Mouse (Mus musculus): Measurements from ENCODE around the gene Tbc1d2b. TPM values are rescaled to one million over a fixed set of nuclear protein-coding genes. Genes with fewer than 3 reads are reported as not detected.
A peak's percentile ranks its signal among the peaks of the same experiment; 100 is the strongest.

Gene Tbc1d2b
- total RNA-seq, 2 experiments from 2014 or later, result 9.9 to 13.5 TPM

DNA sequence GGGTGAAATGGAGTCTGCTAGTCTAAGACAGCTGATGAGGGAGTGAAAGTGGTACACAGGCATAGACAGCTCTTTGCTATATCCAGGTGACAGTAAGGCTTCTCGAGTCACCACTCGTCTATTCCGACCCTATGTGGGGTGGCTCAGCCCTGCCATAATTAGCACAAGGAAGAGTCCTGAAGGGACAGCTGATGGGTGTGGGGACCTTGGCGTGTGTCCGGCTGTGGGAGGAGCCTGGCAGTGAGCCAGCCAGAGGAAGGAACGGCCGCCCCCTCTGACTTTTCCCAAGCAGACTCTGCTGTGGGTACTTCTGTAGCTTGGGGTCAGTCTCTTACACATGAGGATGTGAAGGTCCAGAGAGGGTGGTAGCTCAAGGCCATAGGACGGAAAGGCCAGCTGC, 86.5 kb downstream of the Tbc1d2b start:
- no peak for DNase-seq (ENCODE audit: low spot score in 2 of 2)
- intact Hi-C loops (cut with DNase I), result no loop called here

DNA sequence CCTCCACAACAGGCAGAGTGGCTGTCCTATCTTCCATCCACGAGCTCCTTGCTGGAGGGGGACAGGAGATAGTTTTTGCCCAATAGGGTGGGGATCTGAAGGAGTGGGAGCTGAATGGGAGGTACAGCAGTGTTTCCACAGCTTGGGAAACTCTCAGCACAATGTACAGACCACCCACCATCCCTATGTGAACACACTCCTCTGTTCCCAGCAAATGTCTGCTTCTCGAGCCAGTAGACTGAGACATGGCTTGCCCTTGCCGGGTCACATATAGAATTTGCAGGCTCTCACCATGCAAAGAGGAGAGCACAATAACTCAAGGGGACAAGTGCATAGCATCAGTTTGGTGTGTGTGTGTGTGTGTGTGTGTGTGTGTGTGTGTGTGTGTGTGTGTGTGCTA, 87.1 kb downstream of the Tbc1d2b start:
- DNase-seq (ENCODE audit: low spot score in 2 of 2), result no peak
- intact Hi-C loops (cut with DNase I), result no loop called here

DNA sequence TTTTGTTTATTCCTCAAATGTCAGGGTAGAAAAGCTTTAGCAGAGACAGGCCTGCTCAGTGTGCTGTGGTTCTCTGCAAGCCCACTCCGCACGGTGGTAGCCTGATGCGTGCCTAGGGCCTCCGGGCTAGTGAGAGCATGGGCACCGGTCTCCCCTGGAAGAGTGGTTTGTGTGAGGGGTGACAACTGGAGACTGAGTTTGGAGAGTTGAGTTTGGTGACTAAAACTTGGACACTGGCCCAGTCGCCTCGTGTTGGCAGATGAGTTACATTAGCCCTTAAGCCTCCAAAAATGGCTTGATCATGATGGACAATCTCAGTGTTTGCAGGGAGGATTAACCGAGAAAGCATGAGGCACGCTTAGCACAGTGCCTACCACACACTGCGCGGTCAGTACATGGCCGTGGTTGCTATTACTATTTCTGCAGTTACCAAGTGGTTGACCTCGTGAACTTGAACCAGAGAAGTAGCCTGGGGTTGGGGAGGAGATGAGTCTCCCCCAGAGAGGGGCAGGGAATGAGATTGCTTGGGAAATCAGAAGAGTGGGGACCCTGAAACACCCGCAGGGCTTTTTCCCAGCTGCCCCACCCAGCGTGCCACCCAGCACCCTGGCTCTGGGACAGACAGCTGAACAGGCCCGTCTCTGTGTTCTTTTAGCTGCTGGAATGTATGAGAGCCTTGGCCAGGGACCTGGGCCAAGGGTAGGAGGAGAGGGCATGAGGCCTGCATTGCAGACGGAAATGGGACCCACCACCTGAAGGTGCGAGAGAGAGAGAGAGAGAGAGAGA, 87.8 kb downstream of the Tbc1d2b start:
- intact Hi-C loops (cut with DNase I), result no loop called here
- no peak for DNase-seq (ENCODE audit: low spot score in 2 of 2)

DNA sequence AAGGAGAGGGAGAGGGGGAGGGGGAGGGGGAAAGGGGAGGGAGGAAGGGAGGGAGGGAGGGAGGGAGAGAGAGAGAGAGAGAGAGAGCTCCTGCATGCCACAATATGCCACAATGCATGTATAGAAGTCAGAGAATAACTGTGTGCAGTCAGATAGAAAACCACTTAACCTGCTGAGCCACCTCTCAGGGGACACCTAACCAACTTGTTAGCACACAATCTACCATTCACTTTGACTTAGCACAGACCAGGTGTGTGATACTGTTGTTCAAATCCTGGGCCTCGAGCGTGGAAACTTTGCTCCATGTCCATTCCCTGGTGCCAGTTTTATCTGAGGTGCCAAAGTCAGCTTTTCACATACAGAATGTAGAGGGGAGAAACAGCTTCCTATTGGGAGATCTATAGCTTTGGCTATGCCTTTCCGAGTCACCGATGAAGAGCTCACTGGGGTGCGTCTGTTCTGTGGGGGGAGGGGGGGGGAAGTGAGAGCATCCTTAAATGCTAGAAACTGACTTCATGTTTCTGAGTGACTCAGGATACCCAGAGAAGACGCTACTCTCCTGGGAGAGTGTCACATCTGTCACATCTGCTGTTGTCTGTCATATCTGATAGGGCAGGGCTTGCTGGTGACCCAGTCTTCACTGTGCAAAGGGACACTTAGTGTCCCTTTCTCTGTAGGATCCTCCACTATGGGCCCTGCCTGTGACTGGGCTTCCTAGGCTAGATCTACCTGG, 88.8 kb downstream of the Tbc1d2b start:
- DNase-seq (ENCODE audit: low spot score in 2 of 2), result no peak

DNA sequence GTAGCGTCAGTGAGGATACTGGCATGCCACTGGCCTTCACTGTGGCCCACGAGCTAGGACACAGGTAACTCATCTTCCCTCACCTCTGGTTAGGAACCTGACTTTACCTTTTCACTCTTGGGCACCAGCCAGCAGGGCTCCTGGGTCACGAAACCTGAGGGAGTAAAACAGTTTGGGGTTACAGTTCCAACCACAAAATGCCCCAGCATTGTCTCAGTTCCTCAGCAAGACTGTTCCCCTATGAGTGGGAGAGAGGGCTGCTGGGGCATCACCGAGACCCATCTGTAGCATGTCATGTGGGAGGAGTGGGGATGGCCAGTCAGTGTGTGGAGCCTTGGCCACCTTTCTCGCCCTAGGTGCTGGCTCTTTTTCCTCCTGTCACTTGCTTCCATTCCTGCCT, 91.2 kb downstream of the Tbc1d2b start:
- intact Hi-C loops (cut with DNase I), result no loop called here
- no peak for DNase-seq (ENCODE audit: low spot score in 2 of 2)

More for the DNA sequence above, 88.8 kb downstream of the Tbc1d2b start:
- intact Hi-C loops (cut with DNase I), result no loop called here

DNA sequence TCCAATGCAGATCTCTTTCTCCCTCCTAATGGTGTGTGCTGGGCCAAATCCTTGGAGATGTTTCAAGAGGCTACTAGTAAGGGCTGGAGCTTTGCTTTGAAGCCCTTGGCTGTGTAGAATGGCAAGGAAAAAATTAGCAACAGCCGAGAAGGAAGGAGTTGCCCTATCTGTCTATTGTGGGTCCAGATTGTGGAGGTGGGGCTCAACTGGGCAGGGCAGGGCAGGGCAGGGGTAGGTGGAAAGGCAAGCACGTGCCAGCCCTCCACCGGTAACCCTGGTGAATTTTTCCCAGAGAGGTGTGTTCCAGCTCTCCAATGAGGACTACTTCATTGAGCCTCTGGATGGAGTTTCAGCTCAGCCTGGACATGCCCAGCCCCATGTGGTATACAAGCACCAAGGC, 97.3 kb downstream of the Tbc1d2b start:
- intact Hi-C loops (cut with DNase I), result no loop called here
- DNase-seq (ENCODE audit: low spot score in 2 of 2), result no peak

DNA sequence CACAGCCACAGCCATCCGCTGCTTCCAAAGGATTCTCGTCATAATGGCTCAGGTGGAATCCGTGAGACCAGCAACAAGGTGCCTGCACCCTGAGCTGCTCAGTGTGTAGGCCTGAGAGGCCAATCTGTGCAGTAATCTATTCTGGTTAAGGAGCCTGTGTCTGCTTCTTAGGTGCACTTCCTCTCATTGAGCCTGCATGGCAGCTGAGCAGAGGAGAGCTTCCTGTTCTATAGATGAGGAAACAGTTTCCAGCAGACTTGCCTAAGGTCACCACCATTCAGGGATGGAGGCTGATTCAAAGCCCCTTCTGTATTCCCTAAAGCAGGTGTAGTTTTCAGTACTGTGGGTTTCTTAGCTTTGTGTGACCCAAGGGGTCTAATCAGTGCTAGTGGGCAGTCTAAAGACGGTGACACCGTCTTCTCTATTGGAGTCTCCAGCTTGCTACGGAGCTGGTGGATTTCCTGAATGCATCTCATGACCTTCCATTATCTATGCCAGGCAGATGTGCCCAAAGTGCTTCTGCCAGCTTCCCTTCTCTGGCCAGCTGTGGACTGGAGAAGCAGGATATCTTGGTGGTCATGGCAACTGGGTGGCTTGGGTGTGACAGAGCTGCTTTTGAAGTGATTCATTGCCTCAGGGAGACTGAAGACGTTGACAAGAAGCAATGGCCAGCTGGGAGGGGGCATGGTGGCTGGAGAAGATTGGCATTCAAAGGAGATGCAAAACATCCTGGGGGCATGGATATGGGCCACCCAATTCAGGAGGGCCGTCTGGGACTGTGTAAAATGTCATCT, 97.9 kb downstream of the Tbc1d2b start:
- DNase-seq (ENCODE audit: low spot score in 2 of 2), result no peak
- intact Hi-C loops (cut with DNase I), result no loop called here

DNA sequence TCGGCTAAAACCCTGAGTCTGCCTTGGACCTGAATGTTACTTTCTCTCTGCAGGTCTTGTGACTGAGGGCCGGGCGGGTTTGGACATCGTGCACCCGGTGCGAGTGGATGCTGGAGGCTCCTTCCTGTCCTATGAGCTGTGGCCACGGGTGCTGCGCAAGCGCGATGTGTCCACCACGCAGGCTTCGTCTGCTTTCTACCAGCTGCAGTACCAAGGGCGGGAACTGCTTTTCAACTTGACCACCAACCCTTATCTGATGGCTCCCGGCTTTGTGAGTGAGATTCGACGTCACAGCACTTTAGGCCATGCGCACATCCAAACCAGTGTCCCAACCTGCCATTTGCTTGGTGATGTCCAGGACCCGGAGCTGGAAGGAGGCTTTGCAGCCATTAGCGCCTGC, 99.2 kb downstream of the Tbc1d2b start:
- intact Hi-C loops (cut with DNase I), result no loop called here
- DNase-seq (ENCODE audit: low spot score in 2 of 2), result no peak

DNA sequence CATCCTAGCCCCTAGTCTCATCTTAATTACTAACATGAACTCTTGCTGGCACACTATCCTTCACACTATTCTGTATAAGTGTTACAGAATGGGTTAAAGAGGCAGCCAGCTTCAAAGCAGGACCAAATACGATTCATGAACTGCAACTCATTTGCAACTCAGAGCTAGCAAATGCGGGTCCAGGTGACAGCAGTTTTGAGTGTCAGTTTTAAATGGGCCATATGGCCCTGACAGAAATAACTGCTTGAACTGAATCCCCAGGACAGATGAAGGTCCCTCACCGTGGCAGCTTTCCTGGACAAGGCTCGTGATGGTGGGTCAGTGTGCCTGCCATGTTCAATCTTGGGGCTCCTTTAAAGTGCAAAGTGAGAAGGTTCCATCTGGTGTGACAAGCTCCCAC, 100.6 kb downstream of the Tbc1d2b start:
- no peak for DNase-seq (ENCODE audit: low spot score in 2 of 2)
- intact Hi-C loops (cut with DNase I), result no loop called here

DNA sequence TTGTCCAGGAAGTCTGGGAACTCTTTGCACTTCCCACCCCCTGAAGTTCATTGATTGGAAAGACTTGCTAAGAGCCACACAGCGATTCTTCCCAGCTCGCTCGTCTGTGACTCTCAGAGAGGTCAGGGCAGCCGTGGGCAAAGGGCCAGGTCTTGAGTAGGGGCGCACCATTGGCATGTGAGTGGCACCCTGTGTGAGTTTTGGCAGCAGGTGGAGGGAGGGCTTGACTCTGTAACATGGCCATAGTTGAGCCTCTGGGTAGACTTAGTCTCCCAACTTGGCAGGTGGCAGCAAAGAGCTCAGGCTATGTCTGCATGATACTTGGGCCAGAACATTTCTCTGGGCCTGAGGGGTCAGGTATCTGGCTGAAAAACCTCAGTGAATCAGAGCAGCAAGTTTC, 104.0 kb downstream of the Tbc1d2b start:
- DNase-seq (ENCODE audit: low spot score in 2 of 2), result no peak

DNA sequence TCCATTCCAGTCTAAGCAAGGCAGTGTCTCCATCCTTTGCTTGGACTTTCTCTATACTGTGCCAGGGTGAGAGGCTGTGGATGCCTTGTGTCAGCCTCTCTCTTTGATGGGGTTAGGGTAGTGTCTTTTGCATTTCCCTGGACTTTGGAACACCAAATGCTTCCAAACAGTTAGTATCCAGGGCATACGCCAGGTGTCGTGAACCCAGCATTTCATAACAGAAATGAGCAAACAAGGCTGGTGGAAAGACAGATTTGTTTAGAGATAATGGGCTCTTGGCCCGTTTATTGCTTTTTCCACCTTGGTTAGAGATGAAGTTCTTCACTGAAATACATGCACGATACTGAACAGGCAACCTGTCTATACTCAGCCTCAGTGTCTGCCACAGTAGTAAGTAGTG, 105.0 kb downstream of the Tbc1d2b start:
- no peak for DNase-seq (ENCODE audit: low spot score in 2 of 2)
- intact Hi-C loops (cut with DNase I), result no loop called here

More for the DNA sequence above, 104.0 kb downstream of the Tbc1d2b start:
- intact Hi-C loops (cut with DNase I), result no loop called here

DNA sequence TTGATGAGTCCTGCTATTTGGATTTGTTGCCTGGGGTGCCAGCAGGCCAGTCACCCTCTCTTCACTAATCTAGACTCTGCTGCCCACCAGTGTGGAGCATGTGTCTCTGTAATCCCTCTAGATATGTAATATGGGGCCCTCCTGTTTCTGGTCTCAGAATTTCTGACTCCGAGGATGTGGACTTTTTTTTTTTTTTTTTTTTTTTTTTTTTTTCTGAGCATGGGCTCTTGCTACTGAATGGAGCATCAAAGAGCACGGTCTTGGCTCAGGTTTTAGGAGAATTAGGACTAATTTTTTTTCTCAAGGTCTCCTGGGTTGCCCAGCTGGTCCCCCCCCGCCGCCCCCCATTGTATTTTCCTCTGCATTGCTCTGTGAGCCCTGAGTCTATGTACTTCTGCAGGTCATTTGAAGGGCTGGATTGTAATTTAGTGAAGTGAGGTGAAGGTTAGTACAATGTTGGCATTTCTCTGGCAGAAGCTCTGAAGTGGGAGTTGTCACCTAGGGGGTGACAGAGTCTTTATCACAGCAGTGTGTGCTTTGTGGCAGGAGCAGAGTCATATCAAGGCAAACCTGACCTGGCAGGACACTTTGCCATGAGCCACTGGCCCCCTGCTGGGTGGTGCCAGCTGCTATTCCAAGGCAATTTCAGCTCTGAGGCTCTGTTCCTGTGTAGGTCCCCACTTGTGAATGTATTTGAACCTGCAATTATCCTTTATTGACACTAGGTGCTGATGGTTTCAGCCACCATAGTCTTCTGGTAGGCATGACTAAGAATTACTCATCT, 105.7 kb downstream of the Tbc1d2b start:
- intact Hi-C loops (cut with DNase I), result no loop called here

DNA sequence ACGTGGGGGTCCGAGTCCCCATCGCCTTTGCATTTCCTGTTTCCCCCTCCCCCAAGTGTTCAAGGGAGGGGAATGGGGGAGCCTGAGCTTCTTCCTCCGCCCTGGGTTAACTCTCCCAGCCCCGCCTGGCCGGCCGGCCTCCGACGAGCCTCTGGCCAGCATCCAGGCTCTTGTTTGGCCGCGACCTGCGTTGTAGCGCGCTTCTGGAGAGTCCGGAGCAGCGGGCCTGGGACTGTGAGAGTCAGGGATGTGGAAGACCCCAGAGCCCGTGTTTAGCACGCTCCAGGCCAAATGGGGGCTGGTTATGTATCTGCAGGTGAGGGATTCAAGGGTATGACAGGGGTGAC, 106.9 kb downstream of the Tbc1d2b start:
- intact Hi-C loops (cut with DNase I), result no loop called here
- no peak for DNase-seq (ENCODE audit: low spot score in 2 of 2)

More for the DNA sequence above, 105.7 kb downstream of the Tbc1d2b start:
- DNase-seq (ENCODE audit: low spot score in 2 of 2), result no peak

DNA sequence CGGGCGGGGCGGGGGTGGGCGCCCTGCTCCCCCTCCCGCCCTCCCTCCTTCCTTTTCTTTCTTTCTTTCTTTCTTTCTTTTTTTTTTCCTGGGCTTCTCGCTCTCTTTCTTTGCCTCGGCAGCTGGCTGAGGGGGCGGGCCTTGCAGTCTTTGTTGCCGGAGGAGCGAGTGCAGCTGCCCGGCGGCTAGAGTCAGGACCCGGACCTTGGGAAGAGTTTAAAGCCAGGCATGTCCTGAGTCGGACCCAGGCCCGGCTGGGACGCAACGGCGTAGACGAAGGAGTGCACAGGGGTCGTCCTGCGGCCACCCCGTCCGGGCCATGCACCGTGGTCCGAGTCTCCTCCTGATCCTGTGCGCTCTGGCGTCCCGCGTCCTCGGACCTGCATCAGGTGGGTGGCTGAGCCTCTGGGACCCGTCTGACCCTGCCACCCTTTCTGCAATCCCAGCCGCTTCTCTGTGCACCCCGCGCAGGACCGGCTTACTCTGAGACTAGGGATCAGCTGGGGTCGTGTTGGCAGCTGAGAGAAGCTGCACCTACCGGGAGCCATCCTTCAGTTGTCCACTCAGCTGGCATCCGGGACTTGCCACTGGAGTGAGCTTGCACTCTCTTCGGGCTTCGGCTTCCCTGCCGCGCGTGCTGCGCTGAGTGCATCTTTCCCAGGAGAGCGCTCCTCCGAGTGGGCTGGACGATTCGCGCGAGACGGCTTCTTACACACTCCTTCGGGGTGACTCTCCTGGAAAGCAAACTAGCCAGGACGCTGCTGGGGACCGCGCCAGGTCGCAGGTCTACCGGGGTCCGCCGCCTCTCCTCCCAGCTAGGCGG, 107.5 kb downstream of the Tbc1d2b start, which contains the start of gene Adamts7:
Gene Adamts7, plus strand, starts transcription at position 144 of the 823 bp plus-strand sequence.
- peak; percentile 30 to 35 for DNase-seq (ENCODE audit: low spot score in 2 of 2)
- intact Hi-C loops (cut with DNase I), result no loop called here

DNA sequence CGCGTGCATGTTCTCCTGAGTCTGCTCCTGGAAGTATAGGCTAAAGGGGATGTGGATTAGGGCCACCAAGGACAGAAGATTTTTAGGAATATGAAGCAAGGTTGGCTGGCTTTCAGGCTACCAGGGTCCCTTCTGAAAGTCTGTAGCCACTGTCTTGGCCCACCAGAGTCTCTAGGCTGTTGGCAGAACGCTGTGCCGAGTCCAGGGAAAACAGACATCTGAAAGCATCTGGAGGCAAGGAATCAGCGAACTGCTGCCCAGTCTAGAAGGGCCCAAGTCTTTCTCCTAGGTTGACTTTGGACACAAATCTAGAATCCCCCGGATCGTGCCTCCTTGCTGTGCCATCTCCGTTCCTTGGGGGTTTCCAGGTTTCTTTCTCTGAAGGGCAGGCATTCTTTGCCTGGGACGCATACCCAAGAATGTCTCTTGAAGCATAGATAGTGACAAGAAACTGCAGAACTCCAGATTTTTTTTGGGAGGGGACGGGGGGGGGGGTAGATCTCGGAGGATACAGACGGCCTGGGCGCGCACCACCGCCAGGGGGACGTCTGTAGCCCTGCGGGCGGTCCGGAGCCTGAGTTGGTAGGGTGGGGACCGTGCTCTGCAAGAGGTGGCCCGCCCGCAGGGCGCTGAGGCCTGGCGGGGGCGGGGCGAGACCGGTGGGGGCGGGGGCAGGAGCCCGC, 108.2 kb downstream of the Tbc1d2b start:
- no peak for DNase-seq (ENCODE audit: low spot score in 2 of 2)
- intact Hi-C loops (cut with DNase I), result no loop called here

Data from left cerebral cortex, postnatal 36 days (tissue).